Mouse (Mus musculus) neutrophil, adult 59 days (primary cell): ENCODE data around the gene H2afb1. TPM values are rescaled to one million over a fixed set of nuclear protein-coding genes. Genes with fewer than 3 reads are reported as not detected.

Source experiments
- total RNA-seq, 2 experiments: library from RNA; stranded (reverse); gene quantifications; 1 replicate in 1 of 2; 2 replicates in 1 of 2; pipeline ENCODE4 v1.2.4; 2023

The H2afb1 gene
- total RNA-seq = not detected

DNA sequence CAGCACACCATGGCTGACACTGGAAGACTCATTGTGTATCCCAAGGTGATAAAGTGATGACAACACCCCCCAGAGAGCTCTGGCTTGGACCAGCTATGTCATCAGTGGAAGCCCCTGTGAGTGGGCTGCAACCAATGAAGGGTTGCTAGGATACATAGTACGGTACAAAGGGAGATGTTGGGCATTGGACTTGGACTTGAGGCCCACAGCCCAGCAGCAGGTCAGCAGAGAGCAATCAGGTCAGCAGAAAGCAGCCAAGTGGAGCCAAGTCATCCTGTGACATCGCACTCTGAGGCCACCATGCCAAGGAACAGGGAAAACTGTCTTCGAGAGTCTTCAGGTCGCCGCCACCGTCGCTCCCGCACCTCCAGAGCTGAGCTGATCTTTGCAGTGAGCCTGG lies at the start of gene H2afb1:
TSS of gene H2afb1 (plus strand) at position 301 of the 400 bp plus-strand sequence.

